Mouse (Mus musculus) 3134 (cell line): ENCODE data around the gene Kcnma1.

Source experiments
- DNase-seq: peaks from one replicate; pipeline ENCODE4 v3.0.0-alpha.2; 2011; ENCODE audit warnings: low spot score; ENCODE audit not compliant: insufficient read length; ENCODE audit errors: extremely low read depth

Gene Kcnma1

DNA sequence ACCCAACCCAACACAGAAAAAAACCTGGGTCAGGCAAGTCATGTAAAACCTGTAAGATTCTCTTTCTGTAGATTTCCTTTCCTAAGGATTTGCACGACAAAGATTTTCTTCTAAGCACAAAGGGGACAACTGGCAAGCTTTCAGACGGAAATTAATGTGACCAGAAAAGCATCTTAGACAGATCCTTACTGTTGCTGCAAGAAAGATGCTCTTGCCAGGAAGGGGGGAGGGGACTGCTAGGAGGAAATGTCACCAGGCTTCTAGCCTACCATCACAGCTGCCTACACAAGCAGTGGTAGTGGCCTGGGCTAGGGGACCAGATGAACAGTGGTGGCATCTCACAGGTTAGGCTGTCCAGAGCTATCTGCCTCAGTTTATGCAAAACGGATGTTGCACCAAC, 308.6 kb downstream of the Kcnma1 start:
- DNase-seq, result no peak

DNA sequence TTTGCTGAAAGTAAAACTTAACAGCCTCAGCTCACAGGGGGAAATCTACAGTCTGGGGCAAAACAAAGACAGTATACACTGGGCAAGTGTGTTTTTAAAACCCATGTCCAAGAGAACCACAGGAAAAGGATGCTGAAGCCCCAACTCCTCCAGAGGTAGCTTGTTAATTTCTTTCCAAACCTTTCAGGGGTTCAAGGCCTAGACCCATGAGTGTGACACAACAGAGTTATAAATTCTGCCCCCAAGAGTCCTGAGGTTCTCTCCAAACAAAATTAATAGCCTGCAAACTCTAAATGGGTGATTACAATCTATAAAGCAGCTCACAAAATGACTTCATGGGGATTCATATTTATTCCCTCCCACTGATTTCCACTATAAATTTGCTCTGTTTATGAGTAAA, 310.0 kb downstream of the Kcnma1 start:
- no peak for DNase-seq

DNA sequence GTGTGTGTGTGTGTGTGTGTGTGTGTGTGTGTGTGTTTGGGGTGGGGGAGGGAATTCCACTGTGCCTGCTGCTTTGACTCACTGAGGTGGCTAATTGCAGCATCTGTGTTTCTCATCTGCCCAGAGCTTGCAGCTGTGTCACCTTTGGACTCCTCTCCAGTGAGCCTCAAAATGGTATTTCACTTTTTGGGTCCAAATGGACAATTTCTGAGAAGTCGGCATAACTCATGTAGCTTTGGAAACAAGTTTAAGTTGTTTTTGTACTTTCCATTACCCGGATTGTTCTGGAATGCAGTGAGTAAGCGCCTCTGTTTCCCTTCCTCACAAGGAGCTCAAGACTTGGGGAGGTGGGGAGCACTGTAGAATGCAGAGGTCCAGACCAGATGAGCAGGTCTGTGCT, 317.9 kb downstream of the Kcnma1 start:
- no peak for DNase-seq

DNA sequence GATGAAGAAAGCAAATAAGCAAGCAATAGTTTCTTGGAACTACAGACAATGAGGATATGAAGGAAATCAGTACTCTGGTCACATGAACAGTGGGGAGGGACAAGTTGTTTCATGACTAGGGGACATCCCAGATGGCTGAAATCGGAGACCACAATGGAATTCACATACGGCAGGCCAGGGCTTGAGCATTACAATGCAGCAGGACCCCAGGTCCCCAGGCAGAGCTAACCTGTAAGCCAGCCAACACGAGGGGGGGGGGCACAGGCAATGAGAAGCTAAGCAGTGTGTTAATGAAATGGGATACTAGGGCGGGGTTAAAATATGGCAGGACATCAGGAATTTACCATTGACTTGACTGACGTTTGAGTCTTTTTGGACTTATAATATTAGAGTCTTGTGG, 324.6 kb downstream of the Kcnma1 start:
- no peak for DNase-seq

DNA sequence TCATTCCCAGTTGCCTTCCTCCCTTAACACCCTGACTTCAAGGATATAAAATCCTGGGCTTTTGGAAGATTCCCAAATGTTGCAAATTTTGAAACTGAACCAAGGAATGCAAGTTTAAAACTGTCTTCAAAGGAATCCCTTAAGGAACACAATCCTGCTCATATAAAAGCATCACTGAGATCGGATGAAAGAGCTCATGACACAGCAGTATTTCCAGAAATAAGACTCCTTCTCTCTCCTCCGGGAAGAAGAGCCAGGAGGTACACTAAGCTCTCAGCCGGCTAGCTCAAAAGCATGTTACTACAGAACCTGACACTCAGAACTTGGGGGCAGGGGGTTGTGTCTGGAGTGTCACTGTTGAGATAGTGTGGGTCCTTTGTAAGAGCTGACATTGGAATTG, 325.8 kb downstream of the Kcnma1 start:
- no peak for DNase-seq

DNA sequence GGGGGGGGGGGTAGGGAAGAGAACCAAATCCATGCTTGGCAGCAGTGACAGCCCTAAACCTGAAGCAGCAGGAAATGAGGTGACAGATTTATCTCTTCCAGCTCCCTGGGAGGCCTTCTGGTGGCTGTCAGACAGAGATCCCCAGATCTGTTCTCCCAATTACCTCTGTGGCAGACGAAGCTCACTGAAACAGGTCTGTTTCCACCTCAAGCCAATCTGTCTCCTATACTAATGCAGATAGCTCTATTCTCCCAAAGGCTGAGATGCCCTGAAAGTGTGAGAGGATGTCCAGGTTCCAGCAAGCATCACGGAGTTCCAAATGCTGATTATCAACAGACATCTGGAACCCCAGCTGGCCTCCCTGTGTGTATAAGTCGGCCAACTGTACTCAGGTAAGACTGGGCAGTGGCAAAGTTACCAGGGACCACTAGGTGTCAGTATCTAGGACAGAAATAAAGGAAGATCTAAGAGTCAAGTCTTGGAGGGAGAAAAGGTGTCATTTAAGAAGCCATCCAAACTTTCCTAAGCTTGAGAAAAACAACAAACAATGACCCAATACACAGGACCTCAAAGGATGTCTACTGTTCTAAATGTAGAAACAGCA, 329.7 kb downstream of the Kcnma1 start:
- DNase-seq, result no peak

DNA sequence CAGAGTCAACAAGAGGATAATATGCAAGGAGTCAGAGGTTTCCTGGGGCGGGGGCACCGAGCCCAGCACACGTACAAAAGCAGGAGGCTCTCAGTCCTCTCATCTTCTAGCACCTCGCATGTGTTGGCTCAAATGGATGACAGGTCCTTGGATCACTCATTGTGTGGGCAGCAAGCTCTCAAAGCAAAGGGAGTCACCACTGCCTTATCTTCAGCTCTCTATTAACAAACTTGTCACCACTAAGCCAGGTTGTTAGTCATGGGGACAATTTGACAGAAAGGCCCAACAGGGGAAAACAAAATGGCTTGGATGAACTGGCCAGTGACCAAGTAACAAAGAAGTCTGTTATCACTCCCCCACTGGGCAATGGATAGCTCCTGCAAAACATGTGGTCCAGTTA, 331.5 kb downstream of the Kcnma1 start:
- no peak for DNase-seq

DNA sequence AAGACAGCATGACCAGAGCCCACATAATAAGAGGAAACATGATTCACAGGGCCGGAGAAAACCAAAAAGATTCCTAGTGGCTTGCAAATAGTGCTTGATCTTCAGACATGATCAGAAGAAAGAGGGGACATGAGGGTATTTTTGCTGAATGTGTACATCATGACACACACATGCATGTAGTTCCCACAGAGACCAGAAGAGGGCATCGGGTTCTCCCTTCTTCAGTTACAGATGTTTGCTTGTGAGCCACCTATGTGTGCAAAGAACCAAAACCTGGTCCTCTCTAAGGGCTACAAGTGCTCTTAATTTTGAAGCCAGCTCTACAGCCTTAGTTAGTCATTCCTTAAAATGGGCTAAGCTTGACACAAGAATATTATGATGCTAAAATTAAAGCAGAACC, 334.9 kb downstream of the Kcnma1 start:
- DNase-seq, result no peak

GRCm38 (mm10) chr14:23666420-23666819, 347.9 kb downstream of the Kcnma1 start:
- DNase-seq, result no peak

- DNase-seq, result no peak
Measured at GRCm38 (mm10) chr14:23651682-23652081, 362.6 kb downstream of the Kcnma1 start.

DNA sequence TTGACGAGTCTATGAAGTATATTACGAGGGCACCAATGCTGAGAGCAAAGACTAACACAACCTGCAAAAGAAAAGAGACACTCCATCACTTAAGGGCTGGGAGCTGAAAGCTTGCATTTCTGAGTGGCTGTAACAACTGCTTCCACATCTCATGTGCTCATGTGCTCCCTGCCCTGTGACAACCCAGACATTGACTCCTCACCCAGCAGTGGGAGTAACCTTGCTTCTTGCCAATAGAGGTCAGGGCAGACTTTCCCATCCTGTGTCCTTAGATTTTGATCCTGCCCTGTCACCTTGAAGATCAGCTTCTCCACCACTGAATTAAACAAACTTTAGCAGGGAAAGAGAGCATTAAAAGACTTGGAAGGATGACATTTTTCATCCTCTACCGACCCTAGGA, 364.2 kb downstream of the Kcnma1 start:
- DNase-seq, result no peak

GRCm38 (mm10) chr14:23645361-23646063, 368.8 kb downstream of the Kcnma1 start:
- DNase-seq, result no peak

DNA sequence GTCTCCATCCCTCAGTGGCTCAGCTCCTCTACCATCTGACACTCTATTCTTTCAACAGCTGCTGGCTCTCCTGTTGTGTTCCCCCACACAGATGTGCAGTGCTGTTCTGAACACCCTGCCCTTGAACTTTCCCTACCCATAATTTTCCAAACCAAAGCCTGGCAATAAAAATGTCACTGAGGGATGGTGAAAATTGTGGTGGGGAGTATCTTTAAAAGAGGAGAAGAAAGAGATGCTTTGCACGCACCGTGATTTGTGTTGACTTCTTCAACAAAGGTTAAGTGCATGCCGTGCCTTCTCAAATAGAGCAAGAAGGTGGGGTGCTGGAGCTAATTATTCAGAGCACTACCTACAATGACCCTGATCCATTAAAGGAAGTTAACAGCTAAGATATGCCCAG, 371.1 kb downstream of the Kcnma1 start:
- DNase-seq, result no peak

DNA sequence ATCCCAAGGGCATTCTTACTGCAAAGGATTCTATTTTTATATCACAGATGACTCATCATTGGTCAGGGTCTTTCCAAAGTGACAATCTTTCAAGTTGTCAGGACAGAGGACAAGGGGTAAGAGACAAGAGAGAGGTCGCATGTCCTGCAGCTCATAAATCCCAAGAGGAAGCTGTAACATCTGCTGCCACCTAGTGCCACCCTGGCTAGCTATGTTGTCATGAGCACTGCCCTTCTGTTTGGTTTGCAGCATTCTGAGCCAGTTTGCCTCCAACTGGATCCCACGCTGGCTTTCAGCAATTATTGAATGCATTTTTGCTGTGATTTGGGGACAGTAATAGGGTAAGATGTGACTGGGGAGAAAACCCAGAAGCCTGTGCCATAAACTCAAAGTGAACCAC, 373.6 kb downstream of the Kcnma1 start:
- no peak for DNase-seq

DNA sequence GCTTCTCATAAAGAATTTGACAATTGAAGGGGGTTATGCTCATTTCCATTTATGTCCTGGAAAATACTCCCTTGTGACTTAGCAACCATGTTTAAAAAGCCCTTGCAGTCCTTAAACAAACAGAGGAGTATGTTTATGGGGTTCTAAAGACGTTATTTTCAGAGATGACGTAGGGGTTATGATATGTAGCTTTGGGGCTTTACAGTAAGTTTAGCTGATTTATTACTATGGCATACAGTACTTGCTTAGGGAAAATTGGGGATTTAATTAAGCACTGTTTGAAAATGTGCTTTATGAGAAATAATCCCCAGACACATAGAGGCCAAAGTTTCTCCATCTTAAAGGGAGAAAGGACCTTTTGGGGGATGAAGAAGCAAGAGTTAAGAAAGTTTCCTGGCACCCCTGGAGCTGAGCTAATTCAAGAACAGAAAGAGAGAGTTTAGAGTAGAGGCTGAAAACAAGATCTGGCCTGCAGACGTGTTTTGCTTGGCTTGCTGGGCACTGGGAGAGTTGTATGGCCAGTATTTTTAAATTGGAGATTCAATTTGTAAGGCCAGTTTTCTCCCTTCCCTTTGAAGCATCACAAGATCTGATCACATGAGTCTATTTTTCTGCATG, 376.1 kb downstream of the Kcnma1 start:
- DNase-seq, result no peak

GRCm38 (mm10) chr14:23635903-23636302, 378.4 kb downstream of the Kcnma1 start:
- DNase-seq, result no peak

DNA sequence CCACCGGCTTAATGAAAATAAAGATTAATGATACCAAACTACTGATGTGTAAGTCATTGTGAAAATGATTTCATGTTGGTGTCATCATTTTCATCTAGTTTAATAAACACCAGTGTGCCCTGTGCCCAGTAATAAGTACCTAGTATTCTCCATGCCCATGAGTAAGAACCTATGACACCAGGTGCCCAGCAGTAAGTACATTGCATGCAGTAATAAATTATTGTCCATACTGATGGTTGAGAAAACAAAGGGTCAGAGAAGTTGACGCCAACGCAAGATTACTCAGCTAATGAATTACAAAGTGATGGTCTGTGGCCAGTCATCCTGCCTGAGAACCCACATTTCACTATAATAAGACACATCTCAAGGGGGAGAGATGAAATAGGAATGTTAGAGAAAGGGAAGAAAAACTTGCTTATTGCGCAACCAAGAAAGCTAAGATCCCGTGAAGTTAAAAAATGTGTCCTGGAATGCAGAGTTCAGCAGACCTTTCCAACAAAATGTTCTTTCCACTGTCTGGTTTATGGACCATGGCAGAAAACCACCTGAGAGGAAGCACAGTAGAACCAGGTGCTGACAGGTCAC, 381.2 kb downstream of the Kcnma1 start:
- DNase-seq, result no peak

- DNase-seq, result no peak
Measured at GRCm38 (mm10) chr14:23626925-23627324, 387.4 kb downstream of the Kcnma1 start.

- DNase-seq, result no peak
Measured at GRCm38 (mm10) chr14:23626114-23626513, 388.2 kb downstream of the Kcnma1 start.

DNA sequence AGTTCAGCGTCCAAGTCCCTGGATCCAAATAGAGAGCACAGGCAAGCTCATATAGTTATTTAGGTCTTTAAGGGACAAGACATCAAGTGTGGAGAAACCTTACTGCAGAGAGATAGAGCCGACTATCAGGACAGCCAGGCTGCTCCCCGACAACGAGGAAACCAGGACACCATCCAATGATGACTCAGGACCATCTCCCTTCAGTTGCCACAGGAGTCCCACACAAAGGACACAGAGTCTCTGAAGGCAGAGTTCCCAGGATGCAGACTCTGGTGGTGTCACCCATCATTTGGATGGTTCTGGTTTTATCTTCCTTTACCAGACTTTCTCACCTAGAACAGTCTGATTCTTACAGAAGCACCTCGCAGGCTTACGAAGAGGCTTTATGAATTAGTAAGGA, 388.9 kb downstream of the Kcnma1 start:
- DNase-seq, result no peak

DNA sequence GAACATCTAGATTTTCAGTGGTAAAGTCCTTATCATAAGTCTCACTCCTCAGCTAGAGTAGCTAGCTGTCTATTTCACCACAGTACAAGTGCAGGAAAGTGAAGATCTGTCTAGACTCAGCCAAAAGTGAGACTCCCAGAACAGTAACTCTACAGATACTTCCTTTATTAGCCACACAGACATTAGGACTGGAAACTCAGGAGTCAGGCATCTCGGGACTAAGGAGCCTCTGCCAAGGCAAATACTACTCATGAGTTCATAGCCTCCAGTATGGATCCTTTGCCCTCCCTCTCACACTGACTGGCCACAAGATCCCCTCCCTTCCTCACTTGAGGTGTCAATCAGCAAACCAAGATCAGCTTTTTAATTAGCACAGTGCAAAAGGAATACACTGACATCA, 389.8 kb downstream of the Kcnma1 start:
- no peak for DNase-seq

DNA sequence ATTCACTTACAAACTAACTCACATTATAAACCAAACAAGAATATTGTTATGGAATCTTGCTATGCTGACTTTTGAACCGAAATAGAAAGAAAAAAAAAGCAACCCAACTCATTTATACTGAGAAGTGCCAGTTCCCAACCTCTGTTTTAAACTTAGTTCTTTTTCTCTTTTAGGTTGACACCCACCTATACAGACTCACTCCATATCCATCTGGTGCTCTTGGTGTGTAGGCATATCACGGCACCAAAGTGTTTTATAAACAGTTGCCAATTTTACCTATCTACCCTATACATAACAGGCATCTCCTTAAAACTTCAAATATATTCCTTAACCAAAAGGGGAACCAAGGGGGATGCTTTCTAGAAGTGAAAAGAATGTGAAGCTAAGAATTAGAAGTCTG, 393.6 kb downstream of the Kcnma1 start:
- no peak for DNase-seq
